Mouse (Mus musculus) embryonic facial prominence, embryonic 10.5 days (tissue): ENCODE data around the gene Zcchc17. TPM values are rescaled to one million over a fixed set of nuclear protein-coding genes. Genes with fewer than 3 reads are reported as not detected.
A peak's percentile ranks its signal among the peaks of the same experiment; 100 is the strongest.

Source experiments
- DNase-seq: peaks from one replicate; pipeline ENCODE4 v3.0.0-alpha.2; 2017; ENCODE audit warnings: low spot score
- H3K27ac ChIP-seq: fragments of 300-500 bp; sonication (generic); replicated peaks from 2 replicates; pipeline ENCODE4 v1.5.1; 2016; ENCODE audit warnings: mild to moderate bottlenecking
- H3K27me3 ChIP-seq: fragments of 300-500 bp; sonication (generic); replicated peaks from 2 replicates; pipeline ENCODE4 v1.6.1; 2016; ENCODE audit warnings: low read depth, mild to moderate bottlenecking; ENCODE audit not compliant: poor library complexity, severe bottlenecking
- H3K36me3 ChIP-seq: fragments of 300-500 bp; sonication (generic); replicated peaks from 2 replicates; pipeline ENCODE4 v1.6.1; 2016; ENCODE audit warnings: mild to moderate bottlenecking, moderate library complexity
- H3K4me1 ChIP-seq: fragments of 300-500 bp; sonication (generic); 2 replicates; pipeline ENCODE4 v1.6.1; 2016
- H3K4me3 ChIP-seq: fragments of 300-500 bp; sonication (generic); 2 replicates; pipeline ENCODE4 v1.5.1; 2016; ENCODE audit warnings: mild to moderate bottlenecking, moderate library complexity
- H3K9me3 ChIP-seq: fragments of 300-500 bp; sonication (generic); 2 replicates; pipeline ENCODE4 v1.6.1; 2016; ENCODE audit warnings: mild to moderate bottlenecking
- WGBS: fragments of 180-500 bp; shearing (Covaris S2); methylation state at CpG from one replicate; pipeline ENCODE4 v1.1.7; 2016; 5-methylcytosine and 5-hydroxymethylcytosine counted together
- polyA plus RNA-seq: library from polyadenylated mRNA; unstranded; fragments of >200 nt; fragmentation: Nextera tagmentation; extraction: Ambion mirVana; gene quantifications from 2 replicates; pipeline ENCODE4 v1.2.1, GENCODE M21; 2016

The Zcchc17 gene
- polyA plus RNA-seq, 1 experiment from 2014 or later = 73.3 TPM

DNA sequence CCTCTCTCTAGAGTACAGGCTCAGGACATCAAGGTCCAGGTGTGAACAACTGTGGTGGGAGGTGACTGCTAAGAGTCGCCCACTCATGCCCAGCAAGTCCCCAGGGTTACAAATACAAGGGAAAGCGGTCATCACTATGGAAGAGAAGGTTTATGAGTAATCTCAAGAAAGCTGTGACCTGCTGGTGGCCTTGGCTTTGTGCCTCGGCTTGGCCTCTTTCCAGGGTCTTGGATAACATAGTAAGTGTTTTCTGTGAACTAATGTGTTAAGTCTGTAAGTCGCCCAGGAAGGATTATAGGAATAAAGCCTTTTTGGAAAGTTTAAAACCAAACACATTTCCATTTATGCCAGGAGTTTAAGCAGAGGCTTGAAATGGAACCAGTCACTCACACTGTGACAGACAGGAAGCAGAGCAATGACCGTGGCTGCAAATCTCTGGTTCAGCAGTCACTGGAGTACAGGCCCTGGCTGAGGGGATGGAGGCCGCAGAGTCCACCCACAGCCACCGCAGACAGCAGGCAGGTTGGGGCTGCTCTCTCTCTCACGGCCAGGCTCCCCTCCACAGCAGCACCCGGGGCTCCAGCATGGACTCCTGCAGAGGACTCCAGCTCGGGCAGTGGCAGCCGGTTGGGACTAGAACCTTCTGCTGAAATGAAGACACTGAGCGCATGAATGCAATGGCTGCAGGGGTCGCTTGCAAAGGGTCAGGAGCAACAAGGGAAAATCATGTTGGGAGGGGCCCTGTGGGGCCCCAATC, 43.8 kb downstream of the Zcchc17 start:
- H3K4me3 ChIP-seq = no peak overlapping the region
- no peak for DNase-seq
- H3K9me3 ChIP-seq = no peaks in the 10 kb centered on the region
- H3K27ac ChIP-seq = no peak overlapping the region
- 82% methylated on average over 13 of the region's 13 CpGs for WGBS
- peaks cover 82% of the 10 kb centered on the region for H3K36me3 ChIP-seq
- peaks cover 11% of the 10 kb centered on the region for H3K27me3 ChIP-seq
- peaks cover 6% of the 10 kb centered on the region; the same call in 1 of the 2 replicates for H3K4me1 ChIP-seq

DNA sequence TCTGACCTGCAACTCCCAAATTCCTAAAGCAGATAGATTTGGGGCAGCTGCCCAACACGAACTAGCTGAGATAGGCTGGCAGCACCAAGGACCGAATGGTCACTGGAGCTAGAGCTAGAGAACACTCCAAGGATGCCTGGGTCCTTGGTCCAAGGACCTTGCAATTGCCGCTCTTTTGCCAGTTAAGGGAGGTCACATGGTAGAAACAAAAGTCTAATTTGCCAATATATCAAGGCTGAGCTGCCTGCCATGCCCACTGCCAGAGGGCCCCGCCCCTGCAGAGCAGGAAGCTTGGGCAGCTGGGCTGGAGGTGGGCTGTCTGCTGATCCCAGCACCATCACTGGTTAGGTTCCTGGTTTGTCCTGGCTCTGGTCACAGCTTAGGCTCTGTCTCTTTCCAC, 46.2 kb downstream of the Zcchc17 start:
- WGBS = 92% methylated on average over 4 of the region's 4 CpGs
- Histone ChIP-seq H3K27me3 (peaks cover 35% of the 10 kb centered on the region), H3K4me3 (no peak overlapping the region)

DNA sequence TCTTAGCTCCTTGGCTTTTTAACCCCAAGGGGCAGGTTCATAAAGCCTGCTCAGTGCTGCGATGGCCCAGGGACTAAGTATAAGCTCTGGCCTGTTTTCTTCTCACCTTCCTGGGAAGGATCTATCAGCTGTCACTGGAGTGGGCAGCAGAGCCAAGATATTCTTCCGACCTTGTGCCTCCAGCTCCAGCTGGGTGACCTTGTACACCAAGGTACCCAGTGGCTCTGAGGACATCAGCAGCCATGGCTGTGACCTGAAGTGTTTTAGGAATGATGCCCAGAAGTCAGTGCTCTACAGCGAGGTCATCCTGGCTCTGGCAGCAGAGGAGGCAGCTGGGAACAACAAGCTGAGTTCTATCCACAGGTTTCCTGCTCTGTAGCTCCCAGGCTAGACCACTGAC, 47.2 kb downstream of the Zcchc17 start:
- Histone ChIP-seq H3K4me1 (peaks cover 20% of the 10 kb centered on the region), H3K9me3 (no peaks in the 10 kb centered on the region), H3K36me3 (peaks cover 49% of the 10 kb centered on the region), H3K27ac (no peak overlapping the region), H3K27me3 (peaks cover 45% of the 10 kb centered on the region), H3K4me3 (no peak overlapping the region)
- WGBS = 87% methylated on average over 3 of the region's 3 CpGs
- DNase-seq = no peak

More for the DNA sequence above, 46.2 kb downstream of the Zcchc17 start:
- Histone ChIP-seq H3K27ac (no peak overlapping the region), H3K4me1 (peaks cover 16% of the 10 kb centered on the region), H3K36me3 (peaks cover 59% of the 10 kb centered on the region), H3K9me3 (no peaks in the 10 kb centered on the region)
- DNase-seq = no peak

DNA sequence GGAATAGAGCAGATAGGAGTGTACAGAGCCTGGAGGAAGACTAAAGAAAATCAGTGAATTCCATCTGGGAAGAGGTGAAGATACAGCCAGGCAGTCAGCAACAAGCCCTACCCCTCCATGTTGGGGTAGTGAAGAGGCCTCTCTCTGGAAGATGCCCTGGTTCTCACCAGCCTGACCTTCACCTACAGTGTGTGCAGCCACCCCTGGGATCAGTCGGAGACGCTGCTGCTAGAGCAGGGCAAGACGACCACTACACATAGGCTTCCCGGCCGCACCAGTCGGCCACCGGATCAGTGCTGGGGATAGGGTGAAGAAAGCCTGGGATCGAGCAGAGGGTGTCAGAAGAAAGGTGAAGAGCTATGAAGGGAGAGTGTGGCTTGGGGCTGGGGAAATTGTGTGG, 50.5 kb downstream of the Zcchc17 start:
- H3K36me3 ChIP-seq = peaks cover 18% of the 10 kb centered on the region
- H3K27ac ChIP-seq = no peak overlapping the region; the same call in 1 of the 2 replicates
- WGBS = 42% methylated on average over 8 of the region's 8 CpGs
- H3K4me1 ChIP-seq = peaks cover 36% of the 10 kb centered on the region
- H3K9me3 ChIP-seq = no peaks in the 10 kb centered on the region
- no peak for DNase-seq
- peaks cover 77% of the 10 kb centered on the region for H3K27me3 ChIP-seq
- peak overlapping the region; percentile 66 for H3K4me3 ChIP-seq

DNA sequence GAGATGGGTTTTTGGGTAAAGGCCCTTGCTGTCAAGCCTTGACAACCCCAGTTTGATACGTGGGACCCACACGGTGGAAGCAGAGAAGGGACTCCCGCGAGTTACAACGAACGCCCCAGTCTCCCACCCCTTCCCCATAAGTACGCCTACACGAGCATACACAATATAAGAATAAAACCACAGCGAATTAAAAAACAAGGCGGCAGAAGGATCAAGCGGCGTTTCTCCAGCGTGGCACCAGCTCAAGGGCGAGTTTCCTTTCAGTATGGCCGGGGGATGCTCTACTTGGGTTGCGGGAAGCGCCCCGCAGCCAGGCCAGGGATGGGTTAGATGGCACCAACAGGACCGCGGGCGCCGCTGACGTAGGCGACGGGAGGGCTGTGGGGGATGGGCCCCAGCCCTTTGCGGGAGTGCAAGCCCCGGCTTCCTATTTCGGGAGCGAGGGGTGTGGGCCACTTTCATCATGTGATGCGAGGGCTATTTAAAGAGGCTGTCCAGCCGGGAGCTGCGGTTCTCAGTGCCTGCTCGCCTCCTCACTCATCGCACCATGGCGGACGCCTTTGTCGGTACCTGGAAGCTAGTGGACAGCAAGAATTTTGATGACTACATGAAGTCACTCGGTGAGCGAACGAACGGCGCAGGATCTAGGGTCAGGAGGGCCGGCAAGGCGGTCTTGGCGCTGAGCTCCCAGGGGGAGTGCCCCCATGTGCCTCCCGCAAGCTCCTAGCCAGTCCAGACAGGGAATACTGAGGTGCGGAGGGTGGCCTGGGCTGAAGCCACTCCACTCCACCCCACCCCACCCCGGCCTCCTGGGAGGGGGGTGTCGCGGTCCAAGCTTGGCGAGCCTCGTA, 51.3 kb downstream of the Zcchc17 start, which contains the start of the genes Fabp3 and Gm10570:
TSS of gene Fabp3 (plus strand) at position 365 of the 851 bp plus-strand sequence.
TSS of gene Gm10570 (minus strand) at position 444 of the 851 bp plus-strand sequence.
- peak within 1 kb of the TSS; percentile 66 for H3K4me3 ChIP-seq
- peaks cover 10% of the 10 kb centered on the region for H3K36me3 ChIP-seq
- peak within 1 kb of the TSS; percentile 60 for H3K27ac ChIP-seq
- H3K9me3 ChIP-seq = no peaks in the 10 kb centered on the region
- DNase-seq = peak; percentile 77
- peaks cover 84% of the 10 kb centered on the region for H3K27me3 ChIP-seq
- WGBS = under 1% methylated on average over 52 of the region's 52 CpGs
- peaks cover 37% of the 10 kb centered on the region for H3K4me1 ChIP-seq

DNA sequence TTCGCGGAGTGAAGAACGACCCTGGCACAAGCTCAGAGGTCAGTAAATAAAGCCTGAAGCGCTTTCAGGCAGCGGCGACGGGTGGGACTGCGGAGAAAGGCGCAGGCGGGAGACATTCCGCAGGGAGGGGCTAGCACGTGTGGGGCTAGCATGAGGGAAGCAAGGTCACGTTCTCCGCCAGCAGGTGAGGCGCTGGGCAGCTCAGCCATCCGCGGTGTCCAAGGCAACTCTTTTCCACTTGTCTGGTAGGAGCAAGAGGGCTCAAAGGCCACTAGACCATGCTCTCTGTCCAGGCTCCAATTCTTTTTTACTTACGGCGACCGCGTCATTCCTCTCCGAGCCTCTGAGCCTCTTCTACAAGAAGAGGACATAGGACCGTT, 51.9 kb downstream of the Zcchc17 start:
- 0% methylated on average over 23 of the region's 23 CpGs for WGBS

DNA sequence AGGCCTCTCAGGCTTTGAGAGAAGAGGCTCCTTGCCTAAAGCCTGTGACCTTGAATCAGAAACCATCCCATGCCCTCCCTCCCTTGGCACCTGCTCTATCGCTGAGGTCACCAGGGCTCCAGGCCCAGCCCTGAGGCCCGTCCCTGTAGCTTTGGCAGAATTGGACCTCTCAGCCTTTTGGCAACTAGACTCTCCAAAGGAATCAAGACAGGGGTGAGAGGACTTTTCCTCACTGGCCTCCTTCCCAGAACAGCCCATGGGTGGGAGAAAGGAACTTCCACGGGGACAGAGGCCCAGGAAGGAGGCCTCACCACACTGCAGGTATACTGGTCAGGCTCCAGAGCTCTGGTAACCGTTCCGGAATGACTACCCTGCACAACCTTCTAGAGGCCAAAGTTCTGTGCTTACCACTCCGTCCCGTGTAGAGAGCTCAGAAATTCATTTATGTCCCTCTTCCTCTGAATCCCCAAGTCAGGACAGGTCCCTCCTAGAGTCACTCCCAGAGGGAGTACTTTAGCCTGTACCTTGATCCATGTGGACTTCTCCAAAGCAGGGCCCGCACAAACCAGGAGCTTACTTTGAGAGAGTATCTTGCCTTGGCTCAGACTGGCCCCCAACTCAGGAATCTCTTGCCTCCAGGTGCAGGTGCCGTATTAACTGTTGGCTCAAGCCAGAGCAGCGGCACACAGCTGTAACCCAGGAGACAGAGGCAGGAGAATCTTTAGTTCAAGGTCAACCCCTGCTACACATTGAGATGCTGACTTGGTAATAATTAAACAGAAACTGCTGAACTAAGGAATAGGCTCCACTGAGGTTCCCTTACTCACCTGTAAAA, 52.7 kb downstream of the Zcchc17 start:
- H3K36me3 ChIP-seq = no peaks in the 10 kb centered on the region
- H3K4me3 ChIP-seq = no peak overlapping the region
- 74% methylated on average over 10 of the region's 10 CpGs for WGBS
- H3K4me1 ChIP-seq = peaks cover 45% of the 10 kb centered on the region
- peaks cover 98% of the 10 kb centered on the region for H3K27me3 ChIP-seq
- no peak for DNase-seq
- H3K9me3 ChIP-seq = no peaks in the 10 kb centered on the region
- H3K27ac ChIP-seq = no peak overlapping the region

More for the DNA sequence above, 51.9 kb downstream of the Zcchc17 start:
- Histone ChIP-seq H3K9me3 (no peaks in the 10 kb centered on the region), H3K4me3 (peak overlapping the region; percentile 66), H3K36me3 (peaks cover 4% of the 10 kb centered on the region; the same call in 1 of the 2 replicates), H3K27ac (no peak overlapping the region), H3K4me1 (peaks cover 37% of the 10 kb centered on the region), H3K27me3 (peaks cover 89% of the 10 kb centered on the region)
- DNase-seq = peak; percentile 85

DNA sequence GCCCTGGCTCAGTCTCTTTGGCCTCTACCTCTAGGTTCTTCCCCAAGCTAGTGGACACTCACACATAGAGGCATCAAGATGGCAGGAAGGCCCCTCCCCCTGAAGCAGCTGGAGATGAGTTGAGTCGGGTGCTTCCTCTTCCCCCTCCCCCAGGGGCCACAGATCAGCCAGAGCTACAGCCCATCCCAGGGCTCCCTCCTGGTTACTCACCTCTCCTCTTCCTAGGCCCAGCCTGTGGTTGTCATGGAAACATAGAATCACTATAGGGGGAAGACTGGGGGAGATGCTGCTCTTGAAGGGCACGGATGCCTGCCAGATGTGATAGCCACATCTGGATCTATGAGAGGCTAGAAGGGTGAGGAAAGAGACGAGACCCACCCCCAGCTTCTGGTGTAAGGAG, 55.0 kb downstream of the Zcchc17 start:
- Histone ChIP-seq H3K36me3 (no peaks in the 10 kb centered on the region), H3K4me1 (peaks cover 47% of the 10 kb centered on the region), H3K27ac (no peak overlapping the region), H3K4me3 (no peak overlapping the region), H3K27me3 (peaks cover 80% of the 10 kb centered on the region), H3K9me3 (no peaks in the 10 kb centered on the region)
- no peak for DNase-seq
- 25% methylated on average over 3 of the region's 3 CpGs for WGBS

DNA sequence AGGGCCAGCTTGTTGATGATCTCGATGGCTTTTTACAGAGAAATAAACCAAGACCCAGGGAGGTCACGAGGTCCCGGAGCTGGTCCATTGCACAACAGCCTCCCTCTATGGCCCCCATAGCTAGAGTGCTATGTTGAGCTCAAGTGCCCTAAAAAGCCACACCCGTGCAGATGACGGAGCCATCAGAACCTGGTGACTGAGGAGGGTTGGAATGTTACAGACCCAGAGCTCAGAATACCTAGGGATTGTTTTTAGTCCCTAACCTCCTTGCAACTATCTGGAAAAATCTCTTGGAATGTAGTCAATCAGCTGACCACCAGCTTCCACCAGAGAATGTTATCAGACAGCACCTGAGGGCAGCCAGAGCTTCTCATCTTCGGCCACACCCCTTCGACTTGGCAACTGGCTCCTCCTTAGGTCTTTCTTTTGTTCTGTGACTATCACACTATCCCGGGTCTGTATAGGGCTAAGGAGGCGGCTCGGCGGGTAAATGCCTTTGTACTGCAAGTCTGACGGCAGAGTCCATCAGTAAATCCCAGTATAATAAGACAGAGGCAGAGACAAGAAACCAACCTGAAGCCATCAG, 57.4 kb downstream of the Zcchc17 start:
- no peak overlapping the region for H3K27ac ChIP-seq
- H3K4me3 ChIP-seq = no peak overlapping the region
- H3K27me3 ChIP-seq = peaks cover 62% of the 10 kb centered on the region
- 50% methylated on average over 12 of the region's 12 CpGs for WGBS
- DNase-seq = no peak
- H3K36me3 ChIP-seq = no peaks in the 10 kb centered on the region
- H3K4me1 ChIP-seq = peaks cover 26% of the 10 kb centered on the region
- no peaks in the 10 kb centered on the region for H3K9me3 ChIP-seq

DNA sequence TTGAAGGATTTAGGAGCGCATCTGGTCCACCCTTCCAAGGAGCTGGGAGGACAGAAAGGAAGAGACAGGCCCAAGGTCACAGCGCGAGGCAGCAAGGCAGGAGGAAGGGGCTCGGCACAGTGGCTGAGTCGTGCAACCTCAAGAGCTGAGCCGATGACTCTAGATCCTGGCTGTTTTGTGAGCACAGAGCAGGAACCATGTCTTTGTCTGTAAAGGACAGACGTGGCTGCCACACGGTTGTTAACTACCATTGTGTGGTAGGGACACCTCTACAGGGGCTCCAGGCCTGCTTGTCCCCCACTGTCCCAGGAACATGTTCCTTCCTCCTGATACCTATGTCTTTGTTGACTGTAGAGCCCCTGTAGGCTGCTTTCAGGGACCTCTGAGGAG, 60.1 kb downstream of the Zcchc17 start:
- Histone ChIP-seq H3K27me3 (peaks cover 38% of the 10 kb centered on the region), H3K4me1 (peaks cover 19% of the 10 kb centered on the region), H3K27ac (no peak overlapping the region), H3K36me3 (no peaks in the 10 kb centered on the region), H3K4me3 (no peak overlapping the region), H3K9me3 (no peaks in the 10 kb centered on the region)
- WGBS = 77% methylated on average over 8 of the region's 8 CpGs
- DNase-seq = no peak

DNA sequence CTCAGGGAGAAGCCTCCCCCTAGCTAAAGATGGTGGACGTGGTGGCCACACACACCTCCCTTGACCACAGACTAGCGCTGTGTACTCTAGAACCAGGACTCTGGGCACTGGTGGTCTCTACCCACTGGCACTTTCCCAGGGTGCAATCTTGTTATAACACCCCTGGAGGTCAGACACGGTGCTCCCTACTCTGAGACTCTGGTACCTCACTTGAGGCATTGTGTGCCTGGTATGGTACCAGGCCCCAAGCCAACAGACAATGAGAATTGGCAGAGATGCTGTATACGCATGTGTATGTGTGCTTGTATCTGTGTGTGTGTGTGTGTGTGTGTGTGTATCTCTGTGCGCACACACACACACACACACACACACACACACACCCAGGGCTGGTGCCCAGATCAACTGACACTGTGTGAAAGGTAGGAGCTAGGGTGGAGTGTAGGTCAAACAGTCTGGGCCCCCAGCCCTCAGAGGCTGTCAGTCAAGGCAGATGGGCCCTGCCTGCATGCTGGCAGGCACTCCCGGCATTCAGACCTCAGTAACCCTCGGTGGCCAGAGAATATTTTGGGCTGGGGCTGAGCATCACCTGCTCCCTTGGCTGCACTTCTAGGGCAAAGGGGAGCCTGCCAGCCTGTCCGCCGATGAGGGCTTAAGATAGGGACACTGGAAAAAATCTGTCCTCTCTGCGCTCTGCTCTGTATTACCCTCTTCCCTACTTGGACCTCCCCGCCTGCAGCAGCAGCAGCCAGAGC, 60.7 kb downstream of the Zcchc17 start:
- no peak overlapping the region for H3K27ac ChIP-seq
- H3K27me3 ChIP-seq = peaks cover 33% of the 10 kb centered on the region
- peaks cover 15% of the 10 kb centered on the region; the same call in 1 of the 2 replicates for H3K4me1 ChIP-seq
- no peak for DNase-seq
- 75% methylated on average over 11 of the region's 11 CpGs for WGBS
- no peaks in the 10 kb centered on the region for H3K9me3 ChIP-seq
- H3K4me3 ChIP-seq = no peak overlapping the region
- H3K36me3 ChIP-seq = no peaks in the 10 kb centered on the region
